Mouse (Mus musculus): ENCODE measurements at regions not wholly inside any gene's neighbourhood (a gene's known extent, or its start where the extent isn't known, plus 50 kb on each side); places are given as distances from the start of the nearest gene placed in this dataset.

DNA sequence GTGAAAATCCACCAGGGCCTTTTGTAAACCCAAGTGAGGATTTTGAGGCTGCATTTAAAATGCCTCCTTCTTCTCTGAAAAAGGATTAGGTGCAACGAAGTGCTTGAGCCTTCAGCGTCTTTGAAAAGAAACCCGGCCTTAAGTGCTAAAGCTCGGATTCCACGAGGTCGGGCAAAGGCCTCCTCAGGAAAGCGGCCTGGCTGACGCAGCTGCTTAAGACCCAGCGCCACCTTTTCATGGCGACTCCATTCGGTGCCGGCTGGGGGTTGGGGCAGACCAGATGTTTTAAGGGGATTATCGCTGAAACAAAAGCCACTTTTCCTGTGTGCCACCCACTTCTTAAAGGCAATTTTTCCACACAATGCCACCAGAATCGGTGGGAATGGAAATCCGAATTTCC lies 61.6 kb upstream of the 4932438H23Rik start:
- DNase-seq (ENCODE audit: low spot score): no peak

DNA sequence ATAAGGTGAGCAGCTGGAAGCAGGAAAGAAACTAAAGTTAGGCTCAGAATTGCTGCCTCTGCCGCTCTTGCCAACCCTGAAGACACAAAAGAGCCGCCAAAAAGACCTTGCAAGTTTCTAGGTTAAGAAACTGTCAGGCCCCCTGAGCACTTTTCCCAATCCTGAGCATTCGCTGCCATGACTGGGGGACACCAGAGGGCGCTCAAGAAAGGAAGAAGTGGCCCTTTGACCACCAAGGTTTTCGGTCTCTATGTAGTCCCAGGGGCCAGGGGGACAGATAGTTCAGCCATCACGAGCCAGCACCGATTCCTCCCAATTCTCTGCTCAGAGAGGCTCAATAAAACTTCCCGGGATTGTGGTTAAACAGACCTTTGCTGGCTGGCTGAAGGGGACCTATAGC lies 64.6 kb upstream of the Olig2 start:
- DNase-seq (ENCODE audit: low spot score): no peak

DNA sequence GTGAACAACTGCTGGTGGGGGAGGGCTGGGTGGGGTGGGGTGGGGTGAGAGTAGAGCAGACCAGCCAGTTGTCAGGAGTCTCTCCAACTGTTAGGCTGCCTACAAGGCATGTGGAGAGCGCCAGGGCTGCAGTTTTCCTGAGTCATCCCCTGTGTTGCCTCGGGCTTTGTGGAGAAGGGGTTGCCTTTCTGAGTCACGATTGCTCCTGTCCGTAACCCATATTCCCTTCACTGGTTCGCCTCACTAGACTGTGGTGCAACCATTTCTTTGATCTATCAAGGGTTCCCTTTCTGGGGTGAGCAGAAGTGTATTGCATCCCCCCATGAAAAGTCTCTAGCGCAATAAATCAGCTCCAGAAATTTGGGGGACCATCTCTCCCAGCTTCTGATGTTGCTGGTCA lies 63.6 kb upstream of the Olig2 start:
- DNase-seq (ENCODE audit: low spot score): no peak

DNA sequence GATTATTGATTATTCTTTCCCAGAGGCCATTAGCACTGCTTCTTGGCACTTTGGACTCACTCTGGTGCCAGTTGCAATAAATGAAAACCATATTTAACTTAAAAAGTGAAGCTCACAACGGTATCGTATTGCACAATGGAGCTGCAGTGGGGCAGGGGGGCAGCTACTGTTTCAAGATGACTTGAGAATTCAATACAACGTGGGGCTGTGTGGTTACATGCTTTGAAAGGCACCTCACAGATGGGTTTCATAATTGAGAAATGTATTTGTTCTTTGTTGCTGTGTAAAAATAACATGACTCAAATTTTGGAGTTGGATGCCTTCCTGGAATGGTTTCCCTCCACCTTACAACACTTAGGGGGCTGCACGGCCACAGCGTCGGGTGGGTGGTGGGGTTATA lies 62.9 kb upstream of the Olig2 start:
- DNase-seq (ENCODE audit: low spot score): no peak

DNA sequence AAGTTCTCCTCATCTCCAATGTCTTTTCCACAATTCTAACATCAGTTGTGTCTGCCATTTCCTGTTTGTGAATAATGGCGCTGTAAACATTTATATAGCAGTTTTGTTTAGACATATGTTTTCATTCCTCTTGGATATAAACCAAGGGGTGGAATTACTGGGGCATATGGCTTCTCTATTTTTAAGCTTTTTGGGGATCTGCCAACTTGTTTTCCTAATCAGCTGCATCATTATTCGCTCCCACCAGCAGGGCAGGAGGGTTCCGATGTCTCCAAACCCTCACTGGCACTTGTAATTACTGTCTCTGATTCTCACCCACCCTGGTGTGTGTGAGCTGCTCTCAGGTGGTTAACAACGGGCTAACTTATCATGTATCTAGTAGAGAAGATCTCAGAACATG lies 59.4 kb upstream of the Olig2 start:
- DNase-seq (ENCODE audit: low spot score): no peak

DNA sequence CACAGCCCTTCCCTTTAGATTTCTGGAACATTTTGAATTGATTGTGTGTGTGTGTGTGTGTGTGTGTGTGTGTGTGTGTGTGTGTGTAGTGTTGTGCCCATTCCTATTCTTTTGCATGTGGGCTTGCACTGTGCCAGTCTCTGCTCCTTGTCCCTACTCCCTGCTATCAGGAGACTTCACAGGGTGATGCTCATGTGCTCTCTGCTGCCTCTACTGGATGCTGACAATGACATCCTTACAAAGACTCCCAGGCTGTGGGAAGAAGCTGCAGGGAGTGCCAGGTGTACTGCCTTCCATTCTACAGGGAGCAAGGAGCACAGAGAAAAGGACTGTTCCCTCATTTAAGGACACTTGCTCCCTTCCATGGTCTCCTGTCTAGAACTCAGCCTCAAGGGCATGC lies 58.4 kb upstream of the Olig2 start:
- DNase-seq (ENCODE audit: low spot score): peak; percentile 8

DNA sequence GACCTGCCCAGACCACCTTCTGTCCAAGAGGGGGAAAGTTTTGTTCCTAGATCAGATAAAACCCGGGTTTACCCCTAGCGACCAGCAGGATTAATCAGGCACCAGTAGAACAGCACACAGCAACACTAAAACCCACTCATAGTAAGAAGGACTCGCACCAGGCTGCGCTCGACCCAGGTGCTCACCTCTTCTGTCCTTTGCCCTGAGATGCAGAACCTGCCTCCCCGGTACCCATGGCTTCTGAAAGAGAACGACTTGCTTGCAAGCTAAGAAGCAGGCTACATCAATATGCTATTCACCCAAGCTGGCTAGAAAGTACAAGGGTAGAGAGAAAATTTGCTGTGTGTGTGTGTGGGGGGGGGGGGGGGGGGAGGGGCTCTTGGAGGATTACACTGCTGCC lies 56.9 kb upstream of the Olig2 start:
- DNase-seq (ENCODE audit: low spot score): no peak

DNA sequence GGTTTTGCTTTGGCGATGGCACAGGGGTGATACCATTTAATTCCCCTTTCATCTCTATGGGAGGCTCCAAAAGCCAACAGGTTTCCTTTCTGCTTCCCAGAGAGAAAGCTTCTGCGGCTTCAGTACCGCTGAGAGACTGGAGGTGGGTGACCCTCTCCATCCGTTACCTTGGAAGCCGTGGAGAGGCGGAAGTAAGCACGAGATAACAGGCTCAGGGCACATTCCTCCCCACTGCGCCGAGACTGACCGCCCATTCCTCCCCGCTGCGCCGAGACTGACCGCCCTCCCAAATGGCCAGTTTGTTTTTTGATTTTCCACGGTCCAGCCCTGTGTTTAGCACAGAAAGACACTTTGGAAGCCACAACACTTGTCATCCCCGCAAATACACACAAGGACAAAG lies 55.4 kb upstream of the Olig2 start:
- no peak for DNase-seq (ENCODE audit: low spot score)

DNA sequence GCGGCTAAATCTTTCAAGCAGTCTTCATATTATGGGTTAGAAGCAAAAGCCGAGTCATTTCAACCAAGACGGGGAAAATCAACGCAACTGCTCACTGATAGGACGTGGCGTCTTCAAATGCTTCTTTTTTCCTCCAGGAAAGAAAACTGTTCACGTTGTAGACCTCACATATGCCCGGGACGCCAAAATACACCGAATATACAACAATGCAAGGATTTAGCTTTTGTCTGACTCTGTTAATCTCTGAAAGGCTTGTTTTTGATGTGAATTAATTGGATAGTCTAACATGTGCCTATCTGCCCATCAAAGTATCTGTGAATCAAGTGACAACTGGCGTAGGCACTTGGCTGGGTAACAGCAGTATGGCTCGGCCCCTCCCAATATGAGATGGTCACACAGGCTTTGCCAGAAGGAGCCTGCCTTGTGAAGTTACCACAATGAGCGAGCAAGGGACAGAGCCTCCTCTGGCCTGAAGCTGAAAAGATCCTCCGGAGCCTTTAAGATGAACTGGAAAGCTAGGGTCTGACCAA lies 53.3 kb upstream of the Olig2 start:
- no peak for DNase-seq (ENCODE audit: low spot score)

DNA sequence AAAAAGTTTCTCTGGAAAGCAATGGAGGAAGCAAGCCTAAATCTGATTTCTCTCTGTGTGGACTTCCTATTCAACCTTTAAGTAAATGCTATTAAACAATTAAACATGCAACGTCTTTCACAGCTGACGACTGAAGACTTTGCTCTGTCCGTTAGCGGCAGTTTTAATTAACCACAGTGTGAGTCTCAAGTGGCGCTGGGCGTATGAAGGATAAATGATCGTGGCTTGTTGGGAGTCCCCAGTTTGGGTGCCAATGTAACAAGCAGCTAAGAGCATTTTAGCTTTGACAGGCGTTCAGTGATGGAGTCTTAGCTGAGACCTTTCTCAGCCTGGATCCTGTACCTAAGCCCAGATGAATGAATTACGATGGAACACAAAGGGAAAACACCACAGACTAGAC lies 52.7 kb upstream of the Olig2 start:
- DNase-seq (ENCODE audit: low spot score): no peak

DNA sequence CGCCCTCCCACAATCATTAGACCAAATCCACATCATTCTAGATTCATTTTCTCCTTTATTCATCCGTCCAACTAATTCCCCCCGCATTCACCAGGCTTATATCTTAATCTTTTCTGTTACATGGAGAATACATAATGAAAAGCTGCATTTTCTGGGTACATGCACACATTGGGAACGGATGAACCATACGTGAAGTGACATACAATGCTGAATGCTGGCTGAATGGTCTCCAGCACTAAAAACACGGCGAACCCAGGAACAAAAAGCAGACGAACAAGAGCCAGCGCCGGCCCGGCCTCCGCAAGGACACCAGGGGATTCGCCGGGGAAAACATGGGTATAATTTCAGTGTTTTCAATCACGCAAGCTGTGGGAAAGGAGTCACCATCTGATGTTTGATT lies 52.0 kb upstream of the Olig2 start:
- no peak for DNase-seq (ENCODE audit: low spot score)

DNA sequence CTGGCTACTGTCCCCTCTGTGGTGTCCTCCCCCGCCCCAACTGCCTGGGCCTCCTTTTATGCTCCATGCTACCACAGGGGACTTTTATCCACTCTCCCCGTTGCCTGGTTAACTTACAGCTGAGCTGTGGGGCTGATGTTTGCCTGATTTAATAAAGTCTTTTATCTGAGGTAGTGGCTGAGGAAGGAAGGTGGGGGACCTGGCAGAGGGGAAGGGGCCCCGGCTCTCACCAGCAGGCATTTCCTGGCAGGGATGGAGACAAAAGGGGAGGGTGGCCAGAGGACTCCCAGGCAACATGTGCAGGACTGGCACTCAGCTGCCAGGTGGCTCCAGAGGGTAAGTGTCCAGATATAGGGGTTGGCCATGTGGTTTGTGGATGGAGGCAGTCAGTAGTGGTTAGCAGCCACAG lies 51.4 kb upstream of the Olig2 start:
- no peak for DNase-seq (ENCODE audit: low spot score)

DNA sequence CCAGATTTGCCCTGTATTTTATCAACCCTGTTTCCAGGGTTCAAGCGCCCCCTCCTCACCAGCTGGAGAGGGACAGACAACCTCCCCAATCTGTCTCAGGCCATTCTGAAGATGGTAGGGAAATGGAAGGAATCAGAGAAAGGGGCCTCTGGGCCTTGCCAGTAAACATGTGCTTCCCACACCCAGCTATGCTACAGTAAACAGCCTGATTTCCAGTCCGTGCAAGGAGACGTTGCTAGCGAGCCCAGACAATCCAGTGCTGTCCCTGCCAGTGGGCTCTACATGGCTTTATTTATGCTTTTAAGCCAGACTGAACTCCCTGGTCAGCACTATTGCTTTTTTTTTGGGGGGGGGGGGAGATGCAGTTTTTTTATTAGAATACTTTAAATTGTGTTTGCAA lies 50.9 kb upstream of the Olig2 start:
- no peak for DNase-seq (ENCODE audit: low spot score)
